Mouse (Mus musculus) lung, postnatal 0 days (tissue): ENCODE data around the gene Dlgap5.

Source experiments
- CTCF ChIP-seq: IDR thresholded peaks from 2 replicates; pipeline ENCODE4 v1.5.1; 2016; ENCODE audit warnings: antibody characterized with exemption, mild to moderate bottlenecking
- EP300 ChIP-seq: IDR thresholded peaks from 2 replicates; pipeline ENCODE4 v1.6.1; 2016; ENCODE audit warnings: antibody characterized with exemption, mild to moderate bottlenecking, control low read depth

GRCm38 (mm10) chr14:47438947-47439346, 20.7 kb upstream of the Dlgap5 start:
- no peak for TF ChIP-seq CTCF
- no peak for TF ChIP-seq EP300
